Mouse (Mus musculus) hindbrain, embryonic 11.5 days (tissue): ENCODE results near the gene Kdr. TPM values are rescaled to one million over a fixed set of nuclear protein-coding genes. Genes with fewer than 3 reads are reported as not detected.

Experiments used
- ATAC-seq: fragments of 200-750 bp; cut with Nextera tagmentation; 2 replicates; pipeline ENCODE4 v1.8.0; 2017; ENCODE audit warnings: mild to moderate bottlenecking, moderate TSS enrichment, moderate library complexity; ENCODE audit not compliant: low FRiP score
- DNase-seq: peaks from one replicate; pipeline ENCODE4 v3.0.0-alpha.2; 2015; ENCODE audit warnings: low spot score
- H3K27ac ChIP-seq: fragments of 300-500 bp; sonication (generic); 2 replicates; pipeline ENCODE4 v1.5.1; 2014; ENCODE audit warnings: mild to moderate bottlenecking, low read depth, low read length
- H3K27me3 ChIP-seq: fragments of 300-500 bp; sonication (generic); 2 replicates; pipeline ENCODE4 v1.6.1; 2014; ENCODE audit warnings: mild to moderate bottlenecking, low read length, moderate library complexity, mixed read lengths; ENCODE audit not compliant: control insufficient read depth, insufficient read depth
- H3K36me3 ChIP-seq: fragments of 300-500 bp; sonication (generic); 2 replicates; pipeline ENCODE4 v1.6.1; 2014; ENCODE audit warnings: mild to moderate bottlenecking, low read length, moderate library complexity, mixed read lengths; ENCODE audit not compliant: control insufficient read depth, insufficient read depth
- H3K4me1 ChIP-seq: fragments of 300-500 bp; sonication (generic); replicated peaks from 2 replicates; pipeline ENCODE4 v1.6.1; 2014; ENCODE audit warnings: low read length, mixed read lengths; ENCODE audit not compliant: control insufficient read depth, insufficient read depth
- H3K4me2 ChIP-seq: fragments of 300-500 bp; sonication (generic); replicated peaks from 2 replicates; pipeline ENCODE4 v1.6.1; 2014; ENCODE audit warnings: mild to moderate bottlenecking, low read depth, low read length
- H3K4me3 ChIP-seq: fragments of 300-500 bp; sonication (generic); 2 replicates; pipeline ENCODE4 v1.5.1; 2014; ENCODE audit warnings: low read depth, low read length
- H3K9ac ChIP-seq: fragments of 300-500 bp; sonication (generic); 2 replicates; pipeline ENCODE4 v1.6.1; 2014; ENCODE audit warnings: low read depth, low read length
- H3K9me3 ChIP-seq: fragments of 300-500 bp; sonication (generic); 2 replicates; pipeline ENCODE4 v1.6.1; 2016; ENCODE audit warnings: low read length; ENCODE audit not compliant: control insufficient read depth
- WGBS: fragments of 180-500 bp; shearing (Covaris S2); extraction: QIAGEN DNeasy Blood & Tissue Kit; methylation state at CpG from one replicate; pipeline ENCODE4 v1.1.7; 2014; 5-methylcytosine and 5-hydroxymethylcytosine counted together
- polyA plus RNA-seq: library from polyadenylated mRNA; unstranded; fragments of >200 nt; fragmentation: Nextera tagmentation; extraction: Ambion mirVana; gene quantifications from 2 replicates; pipeline ENCODE4 v1.2.1, GENCODE M21; 2014

The Kdr gene
- polyA plus RNA-seq, result 20.1 and 24.9 TPM in 2 replicates

GRCm38 (mm10) chr5:75978374-75979100 lies at the start of gene Kdr:
Kdr (minus strand) TSS chr5:75978458.
- ATAC-seq (peak; percentile 89), DNase-seq (peak; percentile 87)
- peak within 1 kb of the TSS; percentile 56 for H3K9ac ChIP-seq
- H3K4me3 ChIP-seq, result peak within 1 kb of the TSS; percentile 61
- 1% methylated on average over 37 of the region's 37 CpGs for WGBS
- H3K4me2 ChIP-seq, result peak within 1 kb of the TSS; percentile 100
- H3K9me3 ChIP-seq, result no peaks in the 10 kb centered on the region
- H3K4me1 ChIP-seq, result peaks cover 5% of the 10 kb centered on the region; the same call in 1 of the 2 replicates
- H3K27me3 ChIP-seq, result peaks cover 32% of the 10 kb centered on the region
- peak within 1 kb of the TSS; percentile 58; the same call in 1 of the 2 replicates for H3K27ac ChIP-seq
- H3K36me3 ChIP-seq, result no peaks in the 10 kb centered on the region

- no peak for ATAC-seq
- no peak for DNase-seq
- no peaks in the 10 kb centered on the region for H3K36me3 ChIP-seq
- no peaks in the 10 kb centered on the region for H3K27me3 ChIP-seq
- H3K9ac ChIP-seq, result no peak overlapping the region
- no peak overlapping the region for H3K4me2 ChIP-seq
- H3K27ac ChIP-seq, result no peak overlapping the region
- H3K9me3 ChIP-seq, result no peaks in the 10 kb centered on the region
- 69% methylated on average over 6 of the region's 6 CpGs for WGBS
- no peak overlapping the region for H3K4me3 ChIP-seq
- H3K4me1 ChIP-seq, result no peaks in the 10 kb centered on the region
Observed at GRCm38 (mm10) chr5:76026805-76027204, 48.5 kb upstream of the Kdr start.

DNA sequence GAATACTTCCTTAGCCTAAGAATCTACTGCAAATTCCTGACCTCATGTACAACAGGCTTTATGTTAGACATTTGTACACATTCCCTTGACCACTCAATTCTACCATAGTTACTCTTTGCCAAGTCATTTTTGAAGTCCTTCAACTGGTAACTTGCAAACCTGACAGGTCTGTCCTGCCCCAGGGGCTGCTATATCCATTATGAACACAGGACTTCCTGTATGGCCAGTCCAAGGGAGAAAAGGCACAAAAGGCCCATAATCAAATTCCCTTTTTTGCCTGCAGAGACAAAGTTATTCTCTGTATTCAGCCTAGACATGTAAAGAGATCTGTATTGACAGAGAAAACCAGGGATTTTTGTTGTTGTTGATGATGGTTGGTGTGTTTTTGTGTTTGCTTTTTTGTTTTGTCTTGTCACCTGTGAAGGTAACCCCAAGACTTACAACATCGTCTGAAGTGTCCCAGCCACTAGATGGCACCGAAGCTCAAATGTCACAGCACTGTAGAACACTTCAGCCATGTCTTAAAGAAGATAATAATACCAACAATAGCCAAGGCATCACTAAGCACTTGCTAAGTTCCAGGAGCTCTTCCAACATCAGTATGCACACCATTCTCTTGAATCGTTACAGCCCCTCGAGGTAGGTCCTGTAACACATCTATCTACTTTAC lies 47.9 kb upstream of the Kdr start:
- Histone ChIP-seq H3K9ac (no peak overlapping the region), H3K36me3 (no peaks in the 10 kb centered on the region), H3K27ac (no peak overlapping the region), H3K4me3 (no peak overlapping the region), H3K4me1 (no peaks in the 10 kb centered on the region), H3K9me3 (no peaks in the 10 kb centered on the region), H3K4me2 (no peak overlapping the region), H3K27me3 (no peaks in the 10 kb centered on the region)
- ATAC-seq (no peak), DNase-seq (peak; percentile 20)
- WGBS, result 56% methylated on average over 4 of the region's 4 CpGs

DNA sequence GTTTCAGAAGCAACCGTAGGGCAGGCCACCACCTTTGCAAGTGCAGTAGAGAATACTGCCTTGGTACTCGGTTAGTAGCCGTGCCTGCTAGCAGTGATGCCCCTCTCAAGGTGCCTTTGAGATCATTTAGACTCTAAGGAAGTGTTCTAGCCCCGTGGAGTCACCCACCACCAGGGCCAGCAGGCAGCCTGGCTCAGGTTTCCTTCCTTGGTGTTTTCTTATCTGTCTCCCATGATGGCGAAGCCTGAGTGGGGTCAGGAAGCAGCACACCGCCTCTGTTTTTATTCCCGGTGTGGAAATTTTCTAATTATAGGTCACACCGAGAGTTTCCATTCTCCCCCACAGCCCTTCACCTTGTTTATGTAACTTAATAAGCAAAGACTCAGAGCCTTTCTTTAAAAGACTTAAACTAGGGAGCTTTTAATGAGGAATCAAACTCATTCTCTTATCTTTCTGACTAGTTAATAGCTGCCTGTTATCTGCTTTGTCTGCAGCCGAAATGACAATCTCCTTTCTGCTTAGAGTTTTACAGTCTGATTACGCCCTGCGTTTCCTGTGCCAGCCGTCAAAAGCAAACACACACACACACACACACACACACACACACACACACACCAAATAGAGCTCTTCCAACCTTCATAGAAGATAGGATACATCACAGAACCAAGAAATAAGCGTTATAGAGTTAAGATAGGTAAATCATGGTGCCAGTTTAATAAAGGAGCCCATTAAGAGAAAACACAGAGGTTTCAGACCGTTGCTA lies 44.9 kb upstream of the Kdr start:
- Histone ChIP-seq H3K27me3 (no peaks in the 10 kb centered on the region), H3K27ac (no peak overlapping the region), H3K4me1 (no peaks in the 10 kb centered on the region), H3K9me3 (no peaks in the 10 kb centered on the region), H3K4me2 (no peak overlapping the region), H3K4me3 (no peak overlapping the region), H3K36me3 (no peaks in the 10 kb centered on the region), H3K9ac (no peak overlapping the region)
- ATAC-seq (no peak), DNase-seq (no peak)
- WGBS, result 77% methylated on average over 14 of the region's 14 CpGs

- H3K4me1 ChIP-seq, result no peaks in the 10 kb centered on the region
- no peaks in the 10 kb centered on the region for H3K9me3 ChIP-seq
- no peak overlapping the region for H3K4me3 ChIP-seq
- DNase-seq (no peak), ATAC-seq (no peak)
- no peaks in the 10 kb centered on the region for H3K36me3 ChIP-seq
- no peak overlapping the region for H3K9ac ChIP-seq
- 73% methylated on average over 6 of the region's 6 CpGs for WGBS
- no peak overlapping the region for H3K4me2 ChIP-seq
- H3K27me3 ChIP-seq, result no peaks in the 10 kb centered on the region
- H3K27ac ChIP-seq, result no peak overlapping the region
Observed at GRCm38 (mm10) chr5:76022436-76022835, 44.2 kb upstream of the Kdr start.

DNA sequence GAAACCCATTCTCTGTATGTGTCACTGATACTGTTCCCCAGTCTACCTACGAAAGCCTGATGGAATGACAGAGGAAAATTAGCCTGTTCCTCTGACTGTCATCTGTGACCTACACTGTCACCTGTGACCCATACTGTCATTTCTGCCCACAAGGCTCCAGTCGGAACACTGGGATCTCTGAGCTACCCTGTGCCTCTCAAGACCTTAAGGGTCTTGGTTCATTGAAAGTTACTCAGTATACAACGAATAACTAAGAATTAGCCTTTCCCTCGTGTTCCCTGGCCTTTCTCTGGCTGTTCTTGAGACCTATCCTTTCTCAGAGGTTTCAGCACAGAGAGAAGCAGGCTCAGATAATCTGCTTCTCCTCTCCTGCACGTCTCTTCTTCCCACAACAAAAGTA lies 40.1 kb upstream of the Kdr start:
- DNase-seq (no peak), ATAC-seq (no peak)
- no peaks in the 10 kb centered on the region for H3K4me1 ChIP-seq
- H3K4me3 ChIP-seq, result no peak overlapping the region
- no peak overlapping the region for H3K27ac ChIP-seq
- no peaks in the 10 kb centered on the region for H3K36me3 ChIP-seq
- no peak overlapping the region for H3K4me2 ChIP-seq
- H3K9me3 ChIP-seq, result no peaks in the 10 kb centered on the region
- 80% methylated on average over 5 of the region's 5 CpGs for WGBS
- no peak overlapping the region for H3K9ac ChIP-seq
- no peaks in the 10 kb centered on the region for H3K27me3 ChIP-seq

GRCm38 (mm10) chr5:76016086-76016485 lies 37.8 kb upstream of the Kdr start:
- ATAC-seq (no peak), DNase-seq (no peak)
- Histone ChIP-seq H3K4me1 (no peaks in the 10 kb centered on the region), H3K27me3 (no peaks in the 10 kb centered on the region), H3K4me3 (no peak overlapping the region), H3K27ac (no peak overlapping the region), H3K36me3 (no peaks in the 10 kb centered on the region), H3K9ac (no peak overlapping the region), H3K4me2 (no peak overlapping the region), H3K9me3 (no peaks in the 10 kb centered on the region)
- WGBS, result 73% methylated on average over 8 of the region's 8 CpGs

- no peak overlapping the region for H3K4me2 ChIP-seq
- H3K27me3 ChIP-seq, result no peaks in the 10 kb centered on the region
- ATAC-seq (no peak), DNase-seq (no peak)
- no peaks in the 10 kb centered on the region for H3K36me3 ChIP-seq
- H3K4me1 ChIP-seq, result no peaks in the 10 kb centered on the region
- WGBS, result 75% methylated on average over 7 of the region's 7 CpGs
- H3K9me3 ChIP-seq, result no peaks in the 10 kb centered on the region
- H3K9ac ChIP-seq, result no peak overlapping the region
- H3K4me3 ChIP-seq, result no peak overlapping the region
- H3K27ac ChIP-seq, result no peak overlapping the region
Observed at GRCm38 (mm10) chr5:76013881-76014431, 35.7 kb upstream of the Kdr start.
